Mouse (Mus musculus): ENCODE data around the gene Wwox.

- TF ChIP-seq CTCF (IDR thresholded peaks at IDR 0.05; ENCODE audit: low read depth, low read length) (no peak), POLR2A (IDR thresholded peaks at IDR 0.05; ENCODE audit: borderline replicate concordance, low read depth, low read length) (no peak)
Observed at GRCm38 (mm10) chr8:114631087-114631486, 191.6 kb downstream of the Wwox start.
